ENCODE assay signal across 7 mouse cellular contexts in genomic region chr2:143945466-143946075, GRCm38 (mm10). TPM values are rescaled to one million over a fixed set of nuclear protein-coding genes. Genes with fewer than 3 reads are reported as not detected.
DNase-seq lines count a peak whose midpoint lies in the region; ATAC-seq and TF ChIP-seq lines count a peak whose summit lies in the region.

No protein-coding gene starts in this region.

- H3K9ac ChIP-seq in midbrain, postnatal 0 days (replicated peaks; ENCODE audit: low read length, poor library complexity, severe bottlenecking): no peak overlapping the region
- no peak overlapping the region for H3K9ac ChIP-seq in midbrain, embryonic 14.5 days (replicated peaks; ENCODE audit: low read length)
- H3K9ac ChIP-seq in intestine, embryonic 14.5 days (ENCODE audit: low read length): no peak overlapping the region
- H3K9ac ChIP-seq in hindbrain, embryonic 13.5 days: no peak overlapping the region

- WGBS in midbrain, postnatal 0 days: 92% methylated on average over 7 of the region's 7 CpGs
- WGBS in midbrain, embryonic 14.5 days: 93% methylated on average over 7 of the region's 7 CpGs
- WGBS in intestine, embryonic 14.5 days: 91% methylated on average over 7 of the region's 7 CpGs
- WGBS in hindbrain, embryonic 13.5 days: 95% methylated on average over 7 of the region's 7 CpGs

- no peak for ATAC-seq in midbrain, postnatal 0 days (ENCODE audit: low FRiP score)
- ATAC-seq in midbrain, embryonic 14.5 days (ENCODE audit: low FRiP score, low TSS enrichment): no peak
- ATAC-seq in intestine, embryonic 14.5 days (replicated peaks; ENCODE audit: low FRiP score, low TSS enrichment, low read depth): peak; percentile 24; the same call in 1 of the 2 replicates
- no peak for ATAC-seq in hindbrain, embryonic 13.5 days (ENCODE audit: low FRiP score)

- no peaks in the 10 kb centered on the region for H3K4me1 ChIP-seq in midbrain, postnatal 0 days (ENCODE audit: insufficient read depth, low read length)
- H3K4me1 ChIP-seq in midbrain, embryonic 14.5 days (ENCODE audit: control insufficient read depth, insufficient read depth, low read length): no peaks in the 10 kb centered on the region
- no peaks in the 10 kb centered on the region for H3K4me1 ChIP-seq in intestine, embryonic 14.5 days (replicated peaks; ENCODE audit: control insufficient read depth, insufficient read depth, low read length)
- H3K4me1 ChIP-seq in hindbrain, embryonic 13.5 days (replicated peaks): no peaks in the 10 kb centered on the region

- no peaks in the 10 kb centered on the region for H3K9me3 ChIP-seq in midbrain, postnatal 0 days (ENCODE audit: low read length)
- H3K9me3 ChIP-seq in midbrain, embryonic 14.5 days (ENCODE audit: control insufficient read depth, low read length): no peaks in the 10 kb centered on the region
- H3K9me3 ChIP-seq in intestine, embryonic 14.5 days (ENCODE audit: control insufficient read depth, low read length): no peaks in the 10 kb centered on the region
- no peaks in the 10 kb centered on the region for H3K9me3 ChIP-seq in hindbrain, embryonic 13.5 days

- no peak overlapping the region for H3K4me2 ChIP-seq in midbrain, postnatal 0 days (ENCODE audit: low read depth, low read length, poor library complexity, severe bottlenecking)
- H3K4me2 ChIP-seq in midbrain, embryonic 14.5 days (ENCODE audit: low read length): no peak overlapping the region
- no peak overlapping the region for H3K4me2 ChIP-seq in intestine, embryonic 14.5 days (ENCODE audit: low read length)
- H3K4me2 ChIP-seq in hindbrain, embryonic 13.5 days: no peak overlapping the region

- H3K27ac ChIP-seq in midbrain, postnatal 0 days (ENCODE audit: low read depth, low read length): no peak overlapping the region
- no peak overlapping the region for H3K27ac ChIP-seq in midbrain, embryonic 14.5 days (replicated peaks; ENCODE audit: low read depth, low read length)
- no peak overlapping the region for H3K27ac ChIP-seq in intestine, embryonic 14.5 days (ENCODE audit: low read depth)
- no peak overlapping the region for H3K27ac ChIP-seq in hindbrain, embryonic 13.5 days

- TF ChIP-seq CTCF in midbrain, postnatal 0 days (IDR thresholded peaks at IDR 0.05): peak; percentile 45

- no peak overlapping the region for H3K4me3 ChIP-seq in midbrain, postnatal 0 days (ENCODE audit: low read depth, low read length)
- H3K4me3 ChIP-seq in midbrain, embryonic 14.5 days (replicated peaks; ENCODE audit: low read depth, low read length): no peak overlapping the region
- no peak overlapping the region for H3K4me3 ChIP-seq in intestine, embryonic 14.5 days (ENCODE audit: low read depth, low read length)
- H3K4me3 ChIP-seq in hindbrain, embryonic 13.5 days: no peak overlapping the region

- peaks cover 46% of the 10 kb centered on the region for H3K36me3 ChIP-seq in midbrain, postnatal 0 days (ENCODE audit: insufficient read depth, low read length)
- peaks cover 90% of the 10 kb centered on the region for H3K36me3 ChIP-seq in midbrain, embryonic 14.5 days (ENCODE audit: control insufficient read depth, insufficient read depth, low read length)
- H3K36me3 ChIP-seq in intestine, embryonic 14.5 days (ENCODE audit: control insufficient read depth, insufficient read depth, low read length): peaks cover 92% of the 10 kb centered on the region
- peaks cover 93% of the 10 kb centered on the region for H3K36me3 ChIP-seq in hindbrain, embryonic 13.5 days

- no peak for DNase-seq in midbrain, postnatal 0 days (ENCODE audit: low spot score)
- no peak for DNase-seq in midbrain, embryonic 14.5 days
- DNase-seq in ZHBTc4 (ENCODE audit: low read depth, low spot score): peak; percentile 61
- DNase-seq in intestine, embryonic 14.5 days (ENCODE audit: low spot score): no peak
- peak; percentile 59 for DNase-seq in lung, postnatal 10 days
- DNase-seq in ovary, postnatal 10 days (ENCODE audit: low spot score): no peak

- no peaks in the 10 kb centered on the region for H3K27me3 ChIP-seq in midbrain, postnatal 0 days (ENCODE audit: insufficient read depth, low read length)
- no peaks in the 10 kb centered on the region for H3K27me3 ChIP-seq in midbrain, embryonic 14.5 days (ENCODE audit: control insufficient read depth, insufficient read depth, low read length)
- no peaks in the 10 kb centered on the region for H3K27me3 ChIP-seq in intestine, embryonic 14.5 days (replicated peaks; ENCODE audit: control insufficient read depth, insufficient read depth, low read length)
- H3K27me3 ChIP-seq in hindbrain, embryonic 13.5 days: no peaks in the 10 kb centered on the region

RNA-seq across cellular contexts. Expression of gene Dstn, which starts 30.5 kb away (rescaled TPM):
- total RNA-seq in midbrain, postnatal 0 days (2014; rRNA removed): 244 and 284 TPM in 2 replicates
- 409 and 413 TPM in 2 replicates for polyA plus RNA-seq in midbrain, postnatal 0 days (2015; fragmentation: Nextera tagmentation; extraction: Ambion mirVana)
- 418 and 479 TPM in 2 replicates for polyA plus RNA-seq in midbrain, embryonic 14.5 days (2014; fragmentation: Nextera tagmentation; extraction: Ambion mirVana)
- 684 and 706 TPM in 2 replicates for polyA plus RNA-seq in intestine, embryonic 14.5 days (2014; fragmentation: Nextera tagmentation; extraction: Ambion mirVana)
- polyA plus RNA-seq in hindbrain, embryonic 13.5 days (2015; fragmentation: Nextera tagmentation; extraction: Ambion mirVana): 439 and 440 TPM in 2 replicates

Comparison
In these comparisons a context has a peak if more than half of its experiments do, and no peak if none do; other contexts are left out.
1. DNase-seq: peak in ZHBTc4 (single experiment) and lung, postnatal 10 days (single experiment); none in midbrain, postnatal 0 days (single experiment), midbrain, embryonic 14.5 days (single experiment), intestine, embryonic 14.5 days (single experiment) and ovary, postnatal 10 days (single experiment).